Mouse (Mus musculus): ENCODE measurements around the gene Hoxd13.
A peak's percentile ranks its signal among the peaks of the same experiment; 100 is the strongest.

The Hoxd13 gene

DNA sequence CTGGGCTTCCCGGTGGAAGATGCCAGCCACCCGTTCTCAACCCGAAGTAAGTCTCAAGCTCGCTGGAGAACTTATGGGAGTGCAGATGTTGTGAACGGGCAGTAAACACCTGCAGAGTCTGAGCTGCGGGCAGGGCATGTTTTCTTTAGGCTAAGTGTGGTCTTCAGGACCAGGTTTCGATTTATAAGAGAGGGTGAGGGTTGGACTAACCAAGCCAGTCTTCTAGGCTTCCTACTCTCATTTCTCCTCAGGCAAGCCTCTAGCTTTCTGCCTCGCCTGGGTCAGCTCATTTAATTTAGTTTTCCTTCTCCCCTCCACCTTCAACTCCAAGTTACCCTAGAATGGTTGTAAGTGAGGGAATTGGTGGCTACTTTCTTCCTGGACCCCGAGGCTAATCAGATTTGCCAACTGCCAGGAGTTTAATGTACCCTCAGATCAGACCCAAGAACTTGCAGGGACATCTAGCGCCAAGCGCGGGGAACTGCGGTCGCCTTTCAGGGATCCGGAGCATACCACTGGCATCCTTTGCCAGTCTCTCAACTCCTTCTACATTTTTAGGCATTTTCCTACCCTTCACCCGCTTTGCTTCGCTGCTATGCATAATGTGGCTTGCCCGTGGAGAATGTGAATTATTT is 4.7 kb upstream of the Hoxd13 start:
- DNase-seq: no peak

- no peak for DNase-seq
These were observed 1.7 kb upstream of the Hoxd13 start for GRCm38 (mm10) chr2:74666411-74666810.

DNA sequence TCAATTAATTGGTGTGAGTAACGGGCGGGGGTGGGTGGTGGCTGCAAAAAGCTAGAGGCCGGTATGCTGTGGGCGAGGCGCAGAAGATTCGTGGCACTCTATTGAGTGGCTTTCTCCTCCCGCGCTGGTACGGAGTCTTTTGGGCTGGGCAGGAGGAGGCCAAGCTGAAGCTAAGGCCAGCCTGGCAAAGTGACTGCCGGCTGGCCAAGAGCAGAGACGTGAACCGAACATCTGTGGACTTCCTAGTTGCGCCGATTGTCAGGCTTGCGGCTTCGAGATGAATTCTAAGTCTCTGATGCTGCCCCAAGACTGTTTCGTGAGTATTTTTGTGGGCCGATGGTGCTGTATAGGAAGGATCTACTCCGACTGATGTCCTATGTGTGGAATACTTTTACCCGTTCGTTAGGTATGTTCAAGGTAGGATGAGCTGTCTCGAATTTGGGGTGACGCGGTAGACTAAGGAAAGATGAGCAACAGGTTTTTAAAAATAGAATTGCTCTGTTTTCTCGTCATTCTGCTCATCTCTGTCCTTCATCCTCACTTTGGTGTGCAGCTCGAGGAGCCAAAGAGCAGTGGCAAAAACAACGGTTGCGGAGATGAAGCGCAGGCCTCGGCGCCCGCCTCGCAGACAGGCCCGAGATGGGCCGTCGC is 794 bp upstream of the Hoxd13 start:
- no peak for DNase-seq

DNA sequence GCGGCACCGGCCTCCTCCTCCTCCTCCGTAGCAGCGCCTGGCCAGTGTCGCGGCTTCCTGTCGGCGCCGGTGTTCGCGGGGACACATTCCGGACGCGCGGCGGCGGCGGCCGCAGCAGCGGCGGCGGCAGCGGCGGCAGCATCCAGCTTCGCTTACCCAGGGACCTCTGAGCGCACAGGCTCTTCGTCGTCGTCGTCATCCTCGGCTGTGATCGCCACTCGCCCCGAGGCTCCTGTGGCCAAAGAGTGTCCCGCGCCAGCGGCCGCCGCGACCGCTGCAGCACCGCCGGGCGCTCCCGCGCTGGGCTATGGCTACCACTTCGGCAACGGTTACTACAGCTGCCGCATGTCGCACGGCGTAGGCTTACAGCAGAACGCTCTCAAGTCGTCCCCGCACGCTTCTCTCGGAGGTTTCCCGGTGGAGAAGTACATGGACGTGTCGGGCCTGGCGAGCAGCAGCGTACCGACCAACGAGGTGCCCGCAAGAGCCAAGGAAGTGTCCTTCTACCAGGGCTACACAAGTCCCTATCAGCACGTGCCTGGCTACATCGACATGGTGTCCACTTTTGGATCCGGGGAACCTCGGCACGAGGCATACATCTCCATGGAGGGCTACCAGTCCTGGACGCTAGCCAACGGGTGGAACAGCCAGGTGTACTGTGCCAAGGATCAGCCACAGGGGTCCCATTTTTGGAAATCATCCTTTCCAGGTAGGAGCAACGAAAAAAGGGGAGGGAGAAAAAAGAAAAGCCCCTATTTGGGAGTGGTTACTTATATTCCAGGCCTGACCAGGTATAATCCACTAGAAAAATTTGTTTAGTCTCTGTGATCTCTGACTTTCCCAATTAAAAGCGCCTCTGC is 490 bp downstream of the Hoxd13 start:
- DNase-seq: no peak

- no peak for DNase-seq
These were observed 1.1 kb downstream of the Hoxd13 start for GRCm38 (mm10) chr2:74669230-74669578.

- no peak for DNase-seq
These were observed 1.6 kb downstream of the Hoxd13 start for GRCm38 (mm10) chr2:74669650-74670235.

GRCm38 (mm10) chr2:74670632-74671188 is 2.6 kb downstream of the Hoxd13 start:
- no peak for DNase-seq

- DNase-seq: no peak
These were observed 3.7 kb downstream of the Hoxd13 start for GRCm38 (mm10) chr2:74671847-74672246.

- peak in 1 of 2 experiments; percentile 37 for DNase-seq
These were observed 4.6 kb downstream of the Hoxd13 start for GRCm38 (mm10) chr2:74672481-74673362.

- no peak for DNase-seq
These were observed 5.8 kb downstream of the Hoxd13 start for GRCm38 (mm10) chr2:74673835-74674425.

GRCm38 (mm10) chr2:74674881-74675665 is 7.0 kb downstream of the Hoxd13 start, which contains the start of gene Hoxd12:
Gene Hoxd12 (plus strand): TSS chr2:74675013.
- DNase-seq: no peak

GRCm38 (mm10) chr2:74675666-74676282 is 7.7 kb downstream of the Hoxd13 start:
- DNase-seq: no peak

DNA sequence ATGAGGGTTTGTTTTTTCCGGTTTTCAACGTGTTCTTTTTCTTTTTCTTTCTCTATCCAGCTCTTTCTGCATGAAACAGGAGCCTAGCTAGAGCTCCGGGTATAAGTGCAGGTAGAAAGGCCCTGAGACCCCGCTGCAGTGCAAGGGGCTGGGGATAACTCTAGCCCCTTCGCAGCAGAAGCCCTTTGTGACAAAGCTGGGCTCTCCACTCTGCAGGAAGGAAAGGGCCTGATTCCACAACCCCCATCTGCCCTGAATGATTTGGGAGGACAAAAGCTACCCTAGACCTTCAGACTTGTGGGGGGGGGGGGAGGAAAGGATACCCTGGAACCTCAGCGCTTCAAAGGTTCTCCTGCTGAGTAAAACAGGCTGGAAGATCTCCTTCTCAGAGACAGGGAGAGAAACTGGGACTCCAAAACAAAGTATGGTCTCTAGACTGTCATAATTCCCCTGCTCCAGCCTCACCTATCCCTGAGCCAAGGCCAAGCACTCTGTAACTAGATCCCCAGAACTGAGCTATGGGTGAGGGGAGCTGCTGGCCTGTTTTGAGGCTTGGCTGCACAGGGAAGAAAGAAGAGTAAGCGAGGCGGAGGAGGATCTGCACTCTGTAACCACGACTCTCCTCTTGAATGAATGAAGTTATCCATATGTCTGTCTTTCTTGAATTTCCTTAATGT is 8.4 kb downstream of the Hoxd13 start:
- no peak for DNase-seq

DNA sequence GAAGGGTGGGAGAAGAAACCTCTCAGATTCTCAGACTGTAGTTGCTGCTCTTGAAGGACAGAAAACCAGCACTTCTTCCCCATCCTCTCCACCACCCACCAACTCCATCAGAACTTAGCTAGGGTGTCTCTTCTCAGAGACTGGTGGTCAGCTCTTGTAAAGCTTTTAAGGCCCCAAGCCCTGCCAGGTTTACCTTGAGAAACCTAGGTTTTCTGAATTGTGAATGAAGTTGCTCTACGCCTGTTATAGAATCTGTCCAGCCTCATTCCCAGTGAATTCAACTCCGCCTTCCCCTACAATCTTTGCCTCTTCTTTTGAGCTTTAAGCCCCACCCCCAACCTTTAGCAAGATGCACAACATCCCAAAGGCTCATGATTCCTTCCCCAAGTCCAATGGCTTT is 9.0 kb downstream of the Hoxd13 start:
- no peak for DNase-seq

- no peak for DNase-seq
These were observed 10.9 kb downstream of the Hoxd13 start, which contains the start of gene Hoxd11 for GRCm38 (mm10) chr2:74678891-74679595. Gene Hoxd11 (plus strand): TSS chr2:74679557.

DNA sequence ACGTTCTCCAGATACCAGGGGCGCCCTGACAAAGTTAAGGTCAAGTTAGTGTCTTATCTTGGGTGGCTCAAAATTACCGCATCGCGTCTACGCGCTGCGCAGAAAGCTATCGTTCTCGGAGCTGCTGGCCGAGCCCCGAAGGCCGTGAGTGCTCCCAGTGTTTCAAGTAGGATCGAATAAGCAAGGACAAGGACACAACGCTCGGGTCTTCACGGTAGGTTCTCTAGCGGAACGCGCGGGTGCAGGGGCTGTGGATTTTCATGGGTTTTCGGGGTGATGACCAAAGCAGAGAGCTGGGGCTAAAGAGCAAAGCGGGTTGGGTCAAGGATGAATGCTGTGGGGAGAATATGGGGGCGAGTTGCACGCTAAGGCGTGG is 11.5 kb downstream of the Hoxd13 start:
- DNase-seq: no peak

DNA sequence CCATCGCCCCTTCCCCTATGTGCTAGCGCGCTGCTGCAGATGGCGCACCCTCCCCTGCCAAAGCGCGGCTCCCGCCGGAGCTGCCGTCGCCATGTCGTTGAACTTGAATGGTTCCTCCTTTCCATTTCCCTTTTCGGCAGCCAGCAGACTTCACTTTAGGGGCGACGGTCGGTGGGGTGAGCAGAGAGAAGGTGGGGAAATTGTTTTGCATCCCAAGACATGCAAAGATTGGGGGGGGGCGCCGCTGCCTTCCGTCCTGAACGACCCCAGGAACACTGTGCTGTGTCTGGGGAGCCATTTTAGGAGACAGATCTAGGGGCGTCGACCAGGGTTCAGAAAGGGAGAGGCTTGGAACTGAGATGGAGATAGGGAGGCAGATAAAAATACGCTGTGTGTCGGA is 11.9 kb downstream of the Hoxd13 start:
- no peak for DNase-seq

GRCm38 (mm10) chr2:74680561-74681398 is 12.7 kb downstream of the Hoxd13 start:
- no peak for DNase-seq

All from thymus, postnatal 36 days (tissue).